Mouse (Mus musculus) kidney, embryonic 14.5 days (tissue): Measurements from ENCODE around the gene Atp13a4. TPM values are rescaled to one million over a fixed set of nuclear protein-coding genes. Genes with fewer than 3 reads are reported as not detected.

ENCODE experiments used
- ATAC-seq: fragments of 200-750 bp; cut with Nextera tagmentation; 2 replicates; pipeline ENCODE4 v1.8.0; 2017; ENCODE audit warnings: moderate number of reproducible peaks, mild to moderate bottlenecking, moderate TSS enrichment, moderate library complexity; ENCODE audit not compliant: low FRiP score, low TSS enrichment
- H3K27ac ChIP-seq: fragments of 300-500 bp; sonication (generic); 2 replicates; pipeline ENCODE4 v1.5.1; 2014; ENCODE audit warnings: low read depth, mild to moderate bottlenecking, low read length, moderate library complexity, mixed read lengths
- H3K27me3 ChIP-seq: fragments of 300-500 bp; sonication (generic); 2 replicates; pipeline ENCODE4 v1.6.1; 2014; ENCODE audit warnings: mild to moderate bottlenecking, low read length; ENCODE audit not compliant: control insufficient read depth, insufficient read depth
- H3K36me3 ChIP-seq: fragments of 300-500 bp; sonication (generic); 2 replicates; pipeline ENCODE4 v1.6.1; 2014; ENCODE audit warnings: low read length, mixed read lengths; ENCODE audit not compliant: control insufficient read depth, insufficient read depth
- H3K4me1 ChIP-seq: fragments of 300-500 bp; sonication (generic); 2 replicates; pipeline ENCODE4 v1.6.1; 2014; ENCODE audit warnings: low read length, mixed read lengths; ENCODE audit not compliant: control insufficient read depth, insufficient read depth
- H3K4me2 ChIP-seq: fragments of 300-500 bp; sonication (generic); replicated peaks from 2 replicates; pipeline ENCODE4 v1.6.1; 2014; ENCODE audit warnings: low read depth, mild to moderate bottlenecking, low read length
- H3K4me3 ChIP-seq: fragments of 300-500 bp; sonication (generic); 2 replicates; pipeline ENCODE4 v1.5.1; 2014; ENCODE audit warnings: mild to moderate bottlenecking, low read length
- H3K9ac ChIP-seq: fragments of 300-500 bp; sonication (generic); 2 replicates; pipeline ENCODE4 v1.6.1; 2014; ENCODE audit warnings: low read depth, mild to moderate bottlenecking, low read length, moderate library complexity
- H3K9me3 ChIP-seq: fragments of 300-500 bp; sonication (generic); 2 replicates; pipeline ENCODE4 v1.6.1; 2016; ENCODE audit warnings: low read length; ENCODE audit not compliant: control insufficient read depth
- WGBS: fragments of 180-500 bp; shearing (Covaris S2); extraction: QIAGEN DNeasy Blood & Tissue Kit; methylation state at CpG from one replicate; pipeline ENCODE4 v1.1.7; 2014; 5-methylcytosine and 5-hydroxymethylcytosine counted together
- polyA plus RNA-seq: library from polyadenylated mRNA; unstranded; fragments of >200 nt; fragmentation: Nextera tagmentation; extraction: Ambion mirVana; gene quantifications from 2 replicates; pipeline ENCODE4 v1.2.1, GENCODE M21; 2014

The Atp13a4 gene
- polyA plus RNA-seq, 1 experiment from 2014 or later: 1.9 TPM

DNA sequence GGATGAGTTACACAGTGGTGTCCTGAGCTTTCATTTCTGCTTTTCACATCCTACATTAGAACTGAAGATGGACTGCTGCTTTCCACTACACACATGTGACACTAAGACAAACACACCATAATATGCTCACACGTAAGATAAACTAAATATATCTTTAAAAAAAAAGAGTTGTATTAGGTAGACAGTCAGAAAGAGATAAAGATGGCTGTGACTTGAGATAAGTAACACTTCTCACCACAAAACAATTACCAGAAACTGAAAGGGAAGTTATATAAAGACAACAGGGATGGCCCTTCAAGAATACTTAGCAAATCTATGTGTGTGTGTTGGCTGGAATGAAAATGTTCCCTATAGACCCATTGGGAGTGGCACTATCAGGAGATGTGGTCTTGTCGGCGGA lies 34.8 kb downstream of the Atp13a4 start:
- ATAC-seq: no peak
- 88% methylated on average over 3 of the region's 3 CpGs for WGBS
- no peak overlapping the region for H3K4me3 ChIP-seq
- H3K9ac ChIP-seq: no peak overlapping the region
- H3K4me1 ChIP-seq: no peaks in the 10 kb centered on the region
- no peaks in the 10 kb centered on the region for H3K9me3 ChIP-seq
- H3K36me3 ChIP-seq: no peaks in the 10 kb centered on the region
- H3K4me2 ChIP-seq: no peak overlapping the region
- H3K27me3 ChIP-seq: no peaks in the 10 kb centered on the region
- no peak overlapping the region for H3K27ac ChIP-seq

DNA sequence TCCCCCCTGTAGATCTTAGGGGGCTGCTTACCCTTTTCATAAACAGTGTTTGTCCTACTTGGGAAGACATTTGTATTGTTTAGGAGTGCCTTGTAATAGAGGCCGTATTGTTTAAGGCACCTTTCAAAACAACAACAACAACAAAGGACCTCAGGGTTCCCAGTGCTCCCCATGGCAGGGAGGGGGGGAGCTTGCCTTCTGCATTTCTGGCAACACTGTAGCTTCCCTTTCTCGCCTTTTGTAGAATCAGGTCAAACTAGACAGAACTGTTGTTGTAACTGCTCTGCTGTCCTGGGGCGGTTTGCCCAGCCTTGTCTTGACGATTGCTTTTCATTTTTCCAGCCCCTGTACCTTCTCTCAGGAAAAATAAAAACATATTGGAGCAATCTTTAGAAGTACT lies 40.0 kb downstream of the Atp13a4 start:
- H3K4me1 ChIP-seq: no peaks in the 10 kb centered on the region
- H3K27me3 ChIP-seq: no peaks in the 10 kb centered on the region
- no peak overlapping the region for H3K27ac ChIP-seq
- H3K4me3 ChIP-seq: no peak overlapping the region
- no peak overlapping the region for H3K4me2 ChIP-seq
- no peak overlapping the region for H3K9ac ChIP-seq
- no peaks in the 10 kb centered on the region for H3K36me3 ChIP-seq
- ATAC-seq: no peak
- 80% methylated on average over 4 of the region's 4 CpGs for WGBS
- no peaks in the 10 kb centered on the region for H3K9me3 ChIP-seq

DNA sequence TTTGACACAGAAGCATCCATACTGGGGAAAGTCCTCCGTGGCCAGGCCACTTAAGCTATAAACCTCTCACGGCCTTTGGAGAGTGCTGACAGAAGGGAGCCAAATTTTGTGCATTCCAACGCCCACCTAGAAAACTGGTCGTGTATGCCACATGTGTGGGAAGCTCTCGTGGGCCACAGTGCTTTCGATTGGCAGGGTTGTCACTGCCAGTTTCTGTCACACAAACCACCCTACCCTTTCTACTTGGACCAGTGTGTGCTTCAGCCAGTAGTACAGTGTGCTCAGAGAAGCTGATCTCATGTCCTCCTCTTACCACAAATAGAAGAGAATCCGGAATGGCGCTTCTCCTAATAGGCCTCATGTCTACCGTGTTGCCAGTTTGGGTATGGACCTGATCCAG lies 40.5 kb downstream of the Atp13a4 start:
- H3K36me3 ChIP-seq: no peaks in the 10 kb centered on the region
- H3K4me3 ChIP-seq: no peak overlapping the region
- no peaks in the 10 kb centered on the region for H3K27me3 ChIP-seq
- H3K27ac ChIP-seq: no peak overlapping the region
- ATAC-seq: no peak
- no peak overlapping the region for H3K9ac ChIP-seq
- no peak overlapping the region for H3K4me2 ChIP-seq
- no peaks in the 10 kb centered on the region for H3K4me1 ChIP-seq
- no peaks in the 10 kb centered on the region for H3K9me3 ChIP-seq
- WGBS: 73% methylated on average over 9 of the region's 9 CpGs

DNA sequence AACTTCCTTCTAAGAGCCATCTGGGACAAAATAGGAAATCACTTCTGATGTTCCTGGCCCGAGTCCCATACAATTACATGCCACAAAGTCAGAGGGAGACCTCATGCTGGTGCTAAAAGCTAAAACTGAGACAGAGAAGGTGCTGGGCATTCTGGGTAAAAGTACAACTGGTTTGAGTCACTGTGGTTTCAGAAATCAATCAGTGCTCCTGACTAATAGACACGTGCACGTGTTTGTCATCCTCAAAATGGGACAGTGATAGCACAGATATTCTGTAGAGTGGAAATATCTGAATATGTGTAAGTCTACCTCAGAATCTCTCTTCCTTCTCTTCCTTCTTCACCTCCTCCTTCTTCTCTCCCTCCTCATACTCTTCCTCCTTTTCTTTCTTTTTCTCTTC lies 53.6 kb downstream of the Atp13a4 start:
- no peaks in the 10 kb centered on the region for H3K9me3 ChIP-seq
- H3K36me3 ChIP-seq: no peaks in the 10 kb centered on the region
- no peak overlapping the region for H3K9ac ChIP-seq
- no peak overlapping the region for H3K27ac ChIP-seq
- no peak overlapping the region for H3K4me2 ChIP-seq
- no peaks in the 10 kb centered on the region for H3K4me1 ChIP-seq
- no peaks in the 10 kb centered on the region for H3K27me3 ChIP-seq
- ATAC-seq: no peak
- 88% methylated on average over 3 of the region's 3 CpGs for WGBS
- no peak overlapping the region for H3K4me3 ChIP-seq

DNA sequence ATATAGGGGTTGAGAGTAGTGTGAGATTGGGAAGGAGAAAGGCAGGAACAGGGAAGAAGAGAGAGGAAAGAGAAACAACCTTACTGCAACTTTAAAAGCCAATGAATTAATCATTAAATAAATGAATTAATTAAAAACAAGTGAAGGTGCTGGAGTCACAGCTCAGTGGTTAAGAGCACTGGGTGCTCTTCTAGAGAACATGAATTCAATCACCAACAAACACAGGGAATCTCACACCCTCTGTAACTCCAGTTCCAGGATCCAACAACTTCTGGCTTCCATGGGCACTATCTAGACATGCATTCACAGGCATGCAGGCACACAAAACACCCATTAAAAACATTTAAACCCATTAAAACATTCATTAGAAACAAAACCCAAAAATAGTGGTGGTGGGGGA lies 63.2 kb downstream of the Atp13a4 start:
- Histone ChIP-seq H3K9me3 (no peaks in the 10 kb centered on the region), H3K9ac (no peak overlapping the region), H3K4me1 (no peaks in the 10 kb centered on the region), H3K27me3 (no peaks in the 10 kb centered on the region), H3K36me3 (no peaks in the 10 kb centered on the region), H3K27ac (no peak overlapping the region), H3K4me3 (no peak overlapping the region), H3K4me2 (no peak overlapping the region)
- ATAC-seq: no peak

DNA sequence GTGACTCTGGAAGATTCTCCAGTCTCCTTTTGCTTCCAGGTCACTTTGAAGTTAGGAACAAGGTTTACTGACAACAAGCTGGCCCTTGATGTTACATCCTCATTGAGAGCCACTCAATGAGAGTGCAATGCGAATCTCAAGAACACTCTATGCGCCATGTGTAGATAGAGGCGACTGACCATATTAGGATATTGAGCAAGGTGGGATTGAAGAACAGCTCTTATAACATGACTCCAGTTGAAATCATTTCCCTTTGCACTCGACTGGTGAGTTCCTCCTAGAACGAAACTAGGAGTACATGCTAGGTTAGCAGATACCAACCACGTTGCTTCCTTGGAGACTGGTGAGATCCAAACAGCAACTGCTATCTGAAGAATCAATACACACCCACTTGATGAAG lies 64.3 kb downstream of the Atp13a4 start:
- Histone ChIP-seq H3K27me3 (no peaks in the 10 kb centered on the region), H3K36me3 (no peaks in the 10 kb centered on the region), H3K4me2 (no peak overlapping the region), H3K9me3 (no peaks in the 10 kb centered on the region), H3K9ac (no peak overlapping the region), H3K4me1 (no peaks in the 10 kb centered on the region), H3K27ac (no peak overlapping the region), H3K4me3 (no peak overlapping the region)
- no peak for ATAC-seq
- 91% methylated on average over 6 of the region's 6 CpGs for WGBS

DNA sequence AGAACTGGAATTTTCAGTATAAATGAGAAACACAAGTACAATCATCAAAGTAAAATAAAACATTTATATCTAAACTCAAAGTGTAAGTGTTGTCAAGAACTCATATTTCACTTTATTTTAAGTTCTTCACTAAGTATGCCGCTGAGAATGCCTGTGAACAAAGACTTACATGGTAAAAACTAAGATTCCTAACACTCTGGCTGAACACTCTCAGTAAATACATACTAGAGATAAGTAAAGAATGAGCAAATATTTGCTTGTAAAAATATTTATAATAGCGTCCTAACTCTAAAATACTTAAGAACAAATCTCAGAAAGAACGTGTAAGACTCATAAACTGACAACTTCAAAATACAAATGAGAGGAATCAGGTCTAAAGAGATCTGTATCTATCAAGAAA lies 80.9 kb downstream of the Atp13a4 start:
- H3K36me3 ChIP-seq: no peaks in the 10 kb centered on the region
- ATAC-seq: no peak
- no peak overlapping the region for H3K4me3 ChIP-seq
- no peaks in the 10 kb centered on the region for H3K9me3 ChIP-seq
- H3K9ac ChIP-seq: no peak overlapping the region
- no peak overlapping the region for H3K4me2 ChIP-seq
- H3K4me1 ChIP-seq: no peaks in the 10 kb centered on the region
- H3K27me3 ChIP-seq: no peaks in the 10 kb centered on the region
- H3K27ac ChIP-seq: no peak overlapping the region
- 71% methylated on average over 3 of the region's 3 CpGs for WGBS

DNA sequence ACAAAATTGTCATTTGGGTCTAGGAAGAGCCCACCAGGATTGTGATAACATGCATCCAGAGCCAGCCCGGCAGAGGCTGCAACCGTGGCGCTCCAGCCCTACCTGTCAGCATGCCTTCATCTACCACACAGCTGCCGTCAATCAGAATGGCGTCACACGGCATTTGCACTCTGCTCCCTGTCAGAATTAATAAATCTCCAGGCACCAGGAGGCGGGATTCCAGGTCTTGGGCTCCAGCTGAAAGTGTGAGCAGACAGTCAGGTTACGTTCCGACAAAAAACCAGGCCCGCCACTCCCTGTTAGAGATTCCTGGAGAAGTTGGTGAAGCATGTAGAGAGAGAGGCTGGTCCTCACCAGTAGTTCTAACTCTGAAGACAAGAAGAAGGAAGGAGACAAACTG lies 85.3 kb downstream of the Atp13a4 start:
- ATAC-seq: no peak
- no peak overlapping the region for H3K9ac ChIP-seq
- no peaks in the 10 kb centered on the region for H3K36me3 ChIP-seq
- H3K4me1 ChIP-seq: no peaks in the 10 kb centered on the region
- H3K9me3 ChIP-seq: no peaks in the 10 kb centered on the region
- H3K27me3 ChIP-seq: no peaks in the 10 kb centered on the region
- 65% methylated on average over 10 of the region's 10 CpGs for WGBS
- no peak overlapping the region for H3K27ac ChIP-seq
- no peak overlapping the region for H3K4me3 ChIP-seq
- no peak overlapping the region for H3K4me2 ChIP-seq

DNA sequence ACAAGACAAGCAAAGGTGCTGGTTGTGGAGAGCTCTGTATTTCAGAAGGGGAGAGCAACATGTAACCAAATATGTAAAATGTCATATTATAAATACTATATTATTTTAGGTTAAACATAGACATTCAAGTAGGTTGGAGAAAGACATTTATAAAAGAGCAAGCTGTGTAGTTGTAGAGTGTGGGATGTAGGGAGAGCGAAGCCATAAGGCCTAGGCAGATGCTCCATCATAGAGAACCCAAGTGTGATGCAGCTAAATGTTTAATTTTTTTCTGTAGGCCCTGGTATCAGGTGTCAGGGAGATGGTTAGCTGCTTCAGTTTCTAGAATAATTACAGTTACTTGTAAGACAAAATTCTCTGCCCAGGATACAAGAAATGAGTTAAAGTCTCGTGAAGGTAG lies 87.8 kb downstream of the Atp13a4 start:
- Histone ChIP-seq H3K4me1 (no peaks in the 10 kb centered on the region), H3K4me2 (no peak overlapping the region), H3K9ac (no peak overlapping the region), H3K4me3 (no peak overlapping the region), H3K27ac (no peak overlapping the region), H3K9me3 (no peaks in the 10 kb centered on the region), H3K36me3 (no peaks in the 10 kb centered on the region), H3K27me3 (no peaks in the 10 kb centered on the region)
- WGBS: 89% methylated on average over 2 of the region's 2 CpGs
- ATAC-seq: no peak

DNA sequence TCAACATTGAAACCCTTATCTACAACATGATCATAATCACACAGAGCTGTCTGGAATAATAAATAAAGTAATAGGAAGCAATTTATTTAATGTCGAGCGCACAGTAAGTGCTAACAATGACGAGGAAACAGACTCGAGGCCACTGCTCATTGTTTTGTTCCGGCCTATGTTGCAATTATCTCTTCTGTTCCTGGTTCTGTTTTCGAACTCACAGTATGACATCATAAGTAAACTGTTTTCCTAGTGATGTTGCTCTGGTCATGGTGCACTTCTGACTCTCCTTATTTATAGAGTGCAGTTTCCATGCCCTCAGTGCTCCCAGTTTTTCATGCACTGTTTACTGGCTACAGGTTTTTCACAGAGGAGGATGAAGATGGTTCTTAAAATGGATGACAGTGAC lies 91.4 kb downstream of the Atp13a4 start:
- no peak for ATAC-seq
- Histone ChIP-seq H3K27ac (no peak overlapping the region), H3K4me3 (no peak overlapping the region), H3K9me3 (no peaks in the 10 kb centered on the region), H3K9ac (no peak overlapping the region), H3K4me1 (no peaks in the 10 kb centered on the region), H3K4me2 (no peak overlapping the region), H3K27me3 (no peaks in the 10 kb centered on the region), H3K36me3 (no peaks in the 10 kb centered on the region)
- WGBS: 73% methylated on average over 6 of the region's 6 CpGs
